Mouse (Mus musculus) MEL (cell line): ENCODE measurements around the gene Gm13272.
"Not testable (repeated sequence)": the region's sequence is repeated elsewhere in the genome, so short reads cannot be mapped to it uniquely, and the experiment has no call there.

Source experiments
- CHD2 ChIP-seq: IDR thresholded peaks from 2 replicates; pipeline ENCODE4 v1.6.1; 2011; ENCODE audit warnings: low read length, improper control_type of control experiment
- CTCF ChIP-seq, 3 experiments: IDR thresholded peaks in 2 of 3; conservative IDR thresholded peaks in 1 of 3; 2 replicates each; pipeline ENCODE4 v1.5.1; 2011 to 2012; ENCODE audit warnings: low read length in 3 of 3, low read depth in 2 of 3, mild to moderate bottlenecking in 2 of 3, improper control_type of control experiment in 1 of 3, inconsistent platforms in 1 of 3, mixed read lengths in 1 of 3, moderate library complexity in 1 of 3; ENCODE audit not compliant: control insufficient read depth in 1 of 3, insufficient read depth in 1 of 3, poor library complexity in 1 of 3, severe bottlenecking in 1 of 3
- GATA1 ChIP-seq: IDR thresholded peaks from 2 replicates; pipeline ENCODE4 v1.6.1; 2011; ENCODE audit warnings: low read depth, low read length, improper control_type of control experiment
- RCOR1 ChIP-seq: IDR thresholded peaks from 2 replicates; pipeline ENCODE4 v1.6.1; 2012; ENCODE audit warnings: low read depth, mild to moderate bottlenecking, inconsistent platforms, low read length, improper control_type of control experiment
- SIN3A ChIP-seq: IDR thresholded peaks from 2 replicates; pipeline ENCODE4 v1.6.1; 2012; ENCODE audit warnings: low read length, improper control_type of control experiment, inconsistent platforms

DNA sequence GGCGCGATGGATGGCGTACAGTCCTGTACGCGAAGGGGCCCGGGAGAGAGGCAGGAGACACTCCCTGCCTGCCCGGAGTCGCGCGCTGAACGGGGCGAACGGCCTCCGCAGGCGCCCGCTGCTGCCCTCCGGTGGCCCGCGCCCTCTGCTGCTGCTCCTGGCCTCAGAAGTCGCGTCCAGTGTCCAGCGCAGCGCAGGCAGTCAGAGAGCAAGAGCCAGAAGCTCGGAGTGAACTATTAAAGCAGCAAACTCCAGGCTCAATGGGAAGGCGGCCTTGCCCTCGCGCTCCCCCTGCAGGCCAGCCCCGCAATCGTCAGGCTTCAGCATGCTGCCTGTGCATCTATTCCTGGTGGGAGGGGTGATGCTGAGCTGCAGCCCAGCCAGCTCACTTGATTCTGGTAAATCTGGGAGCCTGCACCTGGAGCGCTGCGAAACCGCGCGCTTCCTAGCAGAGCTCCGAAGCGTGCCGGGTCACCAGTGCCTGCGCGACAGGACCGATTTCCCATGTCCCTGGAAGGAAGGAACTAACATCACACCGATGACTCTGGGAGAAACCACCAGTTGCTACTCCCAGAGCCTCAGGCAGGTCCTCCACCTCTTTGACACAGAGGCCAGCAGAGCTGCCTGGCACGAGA is 16.1 kb upstream of the Gm13272 start:
- not testable (repeated sequence) for TF ChIP-seq CTCF (IDR thresholded peaks at IDR 0.05 in 2 of 3, conservative IDR thresholded peaks at IDR 0.05 in 1 of 3; ENCODE audit: control insufficient read depth in 1 of 3, insufficient read depth in 1 of 3, low read depth in 2 of 3, low read length in 3 of 3, poor library complexity in 1 of 3, severe bottlenecking in 1 of 3); GATA1; CHD2; SIN3A; RCOR1
